ENCODE assay signal across 14 mouse cellular contexts in the genomic region with DNA sequence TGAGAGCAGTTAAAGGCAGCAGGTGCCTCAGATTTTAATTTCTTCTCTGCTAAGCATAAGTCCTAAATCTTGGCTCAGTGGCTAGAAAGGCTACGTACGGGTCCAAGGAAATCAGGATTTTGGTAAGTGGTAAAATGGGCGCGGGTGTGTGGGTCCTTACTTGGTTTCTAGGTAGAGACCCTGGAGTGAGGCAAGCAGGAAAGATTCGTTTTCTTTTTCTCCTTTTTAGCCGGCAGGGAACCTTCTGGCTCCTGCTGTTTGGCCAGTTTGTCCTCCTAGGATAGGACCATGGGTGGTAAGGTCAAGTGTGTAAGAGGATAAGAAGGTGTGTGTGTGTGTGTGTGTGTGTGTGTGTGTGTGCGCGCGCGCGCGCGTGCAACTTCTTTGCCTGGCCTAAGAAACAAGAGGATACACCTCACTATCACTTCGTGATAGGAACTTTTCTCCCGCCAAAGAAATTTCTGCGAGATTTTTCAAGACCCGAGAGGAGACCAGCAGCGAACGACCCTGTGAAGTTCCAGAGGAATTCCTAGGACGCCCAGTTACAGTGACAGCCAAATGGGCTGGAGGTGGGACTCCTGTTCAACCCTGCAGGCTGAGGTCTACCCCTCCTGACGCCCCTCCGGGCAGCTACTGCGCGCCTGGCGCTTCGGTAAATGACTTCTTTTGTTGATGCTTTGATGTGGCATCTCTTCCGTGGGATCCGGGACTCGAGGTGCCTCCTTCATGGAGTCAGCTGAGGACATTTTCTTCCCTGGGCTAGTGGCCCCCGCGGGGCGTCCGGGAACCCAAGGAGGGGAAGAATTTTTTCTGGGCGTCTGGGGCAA. TPM values are rescaled to one million over a fixed set of nuclear protein-coding genes. Genes with fewer than 3 reads are reported as not detected.
A peak's percentile ranks its signal among the peaks of the same experiment; 100 is the strongest.
DNase-seq lines count a peak whose midpoint lies in the region; ATAC-seq and TF ChIP-seq lines count a peak whose summit lies in the region.
"Had no signal": no experiment of that assay in that cellular context is flagged by ENCODE, and none has a peak within 500 bp of the region (broad histone marks: within the 10 kb centered on the region; RNA-seq: fewer than 3 reads in every experiment).

No protein-coding gene starts in this region.

- WGBS in heart, embryonic 13.5 days = 2% methylated on average over 34 of the region's 34 CpGs
- WGBS in embryonic facial prominence, embryonic 13.5 days = 2% methylated on average over 34 of the region's 34 CpGs
- WGBS in limb, embryonic 12.5 days = under 1% methylated on average over 34 of the region's 34 CpGs

- no peaks in the 10 kb centered on the region for H3K36me3 ChIP-seq in heart, embryonic 13.5 days
- H3K36me3 ChIP-seq in ES-Bruce4 (ENCODE audit: control insufficient read depth, insufficient read depth, low read length, poor library complexity, severe bottlenecking) = no peaks in the 10 kb centered on the region
- no peaks in the 10 kb centered on the region for H3K36me3 ChIP-seq in embryonic facial prominence, embryonic 13.5 days
- H3K36me3 ChIP-seq in limb, embryonic 12.5 days = no peaks in the 10 kb centered on the region
- H3K36me3 ChIP-seq: neural tube, embryonic 13.5 days had no signal

- H3K27ac ChIP-seq in heart, embryonic 13.5 days (replicated peaks) = no peak overlapping the region
- H3K27ac ChIP-seq in ES-Bruce4 (ENCODE audit: insufficient read depth, low read length) = no peak overlapping the region
- no peak overlapping the region for H3K27ac ChIP-seq in embryonic facial prominence, embryonic 13.5 days
- H3K27ac ChIP-seq in limb, embryonic 12.5 days = no peak overlapping the region
- H3K27ac ChIP-seq: neural tube, embryonic 13.5 days had no signal

- intact Hi-C loops in heart, postnatal 36 days (cut with DNase I) = no loop called here

- H3K9me3 ChIP-seq in heart, embryonic 13.5 days = no peaks in the 10 kb centered on the region
- H3K9me3 ChIP-seq in ES-Bruce4 (replicated peaks; ENCODE audit: control insufficient read depth, insufficient read depth, low read length, poor library complexity, severe bottlenecking) = no peaks in the 10 kb centered on the region
- H3K9me3 ChIP-seq in embryonic facial prominence, embryonic 13.5 days = no peaks in the 10 kb centered on the region
- no peaks in the 10 kb centered on the region for H3K9me3 ChIP-seq in limb, embryonic 12.5 days
- H3K9me3 ChIP-seq: neural tube, embryonic 13.5 days had no signal

- H3K27me3 ChIP-seq in heart, embryonic 13.5 days (replicated peaks) = peaks cover 98% of the 10 kb centered on the region
- H3K27me3 ChIP-seq in ES-Bruce4 (ENCODE audit: control insufficient read depth, insufficient read depth, low read length, poor library complexity, severe bottlenecking) = peaks cover 56% of the 10 kb centered on the region
- peaks cover 97% of the 10 kb centered on the region for H3K27me3 ChIP-seq in embryonic facial prominence, embryonic 13.5 days
- peaks cover 94% of the 10 kb centered on the region for H3K27me3 ChIP-seq in limb, embryonic 12.5 days

- DNase-seq in heart, postnatal 36 days = no peak
- DNase-seq in cerebellum, adult 11 months = no peak
- no peak for DNase-seq in frontal cortex, postnatal 10 days (ENCODE audit: low spot score in 2 of 2)
- DNase-seq in frontal cortex, postnatal 36 days (ENCODE audit: low spot score in 2 of 2) = no peak
- DNase-seq: layer of hippocampus, adult 9-11 months; thymus, adult 18-20 months had no signal

- no peak for ATAC-seq in heart, embryonic 13.5 days (ENCODE audit: extremely low read depth, insufficient number of reproducible peaks, low FRiP score, low TSS enrichment)
- no peak for ATAC-seq in embryonic facial prominence, embryonic 13.5 days (ENCODE audit: insufficient number of reproducible peaks, insufficient read depth, low FRiP score, low TSS enrichment, low read depth)
- ATAC-seq in limb, embryonic 12.5 days (ENCODE audit: insufficient number of reproducible peaks, insufficient read depth, low FRiP score, low TSS enrichment, low read depth) = no peak
- ATAC-seq: intestine, postnatal 0 days had no signal

- H3K9ac ChIP-seq in heart, embryonic 13.5 days = no peak overlapping the region
- peak overlapping the region; percentile 25; the same call in 1 of the 2 replicates for H3K9ac ChIP-seq in ES-Bruce4 (ENCODE audit: low read depth, poor library complexity, severe bottlenecking)
- H3K9ac ChIP-seq in embryonic facial prominence, embryonic 13.5 days = no peak overlapping the region
- H3K9ac ChIP-seq in limb, embryonic 12.5 days (replicated peaks) = no peak overlapping the region
- H3K9ac ChIP-seq: neural tube, embryonic 13.5 days had no signal

- H3K4me2 ChIP-seq in heart, embryonic 13.5 days = peak overlapping the region; percentile 31
- peak overlapping the region; percentile 38 for H3K4me2 ChIP-seq in embryonic facial prominence, embryonic 13.5 days
- H3K4me2 ChIP-seq in limb, embryonic 12.5 days = peak overlapping the region; percentile 46
- H3K4me2 ChIP-seq: neural tube, embryonic 13.5 days had no signal

- no peak for TF ChIP-seq CTCF in ES-Bruce4 (IDR thresholded peaks at IDR 0.05; ENCODE audit: low read depth, low read length)

- H3K4me1 ChIP-seq in heart, embryonic 13.5 days = peaks cover 56% of the 10 kb centered on the region
- H3K4me1 ChIP-seq in ES-Bruce4 (ENCODE audit: control insufficient read depth, insufficient read depth, low read length) = no peaks in the 10 kb centered on the region
- peaks cover 50% of the 10 kb centered on the region for H3K4me1 ChIP-seq in embryonic facial prominence, embryonic 13.5 days
- peaks cover 38% of the 10 kb centered on the region for H3K4me1 ChIP-seq in limb, embryonic 12.5 days (replicated peaks)

- no peak for TF ChIP-seq EP300 in ES-Bruce4 (IDR thresholded peaks at IDR 0.05; ENCODE audit: insufficient read depth, low read depth, low read length)

- no peak for TF ChIP-seq POLR2A in ES-Bruce4 (IDR thresholded peaks at IDR 0.05; ENCODE audit: insufficient read depth, low read length)

- peak overlapping the region; percentile 20 for H3K4me3 ChIP-seq in heart, embryonic 13.5 days
- no peak overlapping the region for H3K4me3 ChIP-seq in ES-Bruce4 (ENCODE audit: low read depth, low read length)
- peak overlapping the region; percentile 27 for H3K4me3 ChIP-seq in embryonic facial prominence, embryonic 13.5 days
- peak overlapping the region; percentile 25 for H3K4me3 ChIP-seq in limb, embryonic 12.5 days (replicated peaks)
- H3K4me3 ChIP-seq: erythroblast, embryonic 14.5 days had no signal

RNA-seq across cellular contexts. Expression of a gene that starts 2.2 kb away (rescaled TPM):
- not detected in 2 replicates for polyA plus RNA-seq in heart, embryonic 13.5 days (2015; fragmentation: Nextera tagmentation; extraction: Ambion mirVana)
- total RNA-seq in heart, postnatal 36 days (2021) = not detected
- not detected in 2 replicates for polyA plus RNA-seq in ES-Bruce4 (2011; ENCODE audit: insufficient read depth, insufficient read length, low read depth, missing spikeins)
- polyA plus RNA-seq in embryonic facial prominence, embryonic 13.5 days (2015; fragmentation: Nextera tagmentation; extraction: Ambion mirVana) = 0.18 TPM in 1 of 2 replicates, not detected in the other
- polyA plus RNA-seq in limb, embryonic 12.5 days (2016; fragmentation: Nextera tagmentation; extraction: Ambion mirVana) = 0.14 TPM in 1 of 2 replicates, not detected in the other
- polyA plus RNA-seq: erythroblast, embryonic 14.5 days; intestine, postnatal 0 days; liver, embryonic 16.5 days; neural tube, embryonic 13.5 days had no signal
